ENCODE assay signal across 8 mouse cellular contexts in genomic region chr17:47833029-47833627, GRCm38 (mm10). TPM values are rescaled to one million over a fixed set of nuclear protein-coding genes. Genes with fewer than 3 reads are reported as not detected.
DNase-seq lines count a peak whose midpoint lies in the region; ATAC-seq lines count a peak whose summit lies in the region.

No protein-coding gene starts in this region.

- 2% methylated on average over 32 of the region's 45 CpGs for WGBS in forebrain, embryonic 13.5 days
- under 1% methylated on average over 38 of the region's 45 CpGs for WGBS in hindbrain, embryonic 15.5 days
- under 1% methylated on average over 45 of the region's 45 CpGs for WGBS in liver, embryonic 15.5 days (ENCODE audit: insufficient replicate concordance)
- WGBS in neural tube, embryonic 14.5 days, result 1% methylated on average over 37 of the region's 45 CpGs

- H3K9me3 ChIP-seq in forebrain, embryonic 13.5 days (replicated peaks), result no peaks in the 10 kb centered on the region
- H3K9me3 ChIP-seq in hindbrain, embryonic 15.5 days, result no peaks in the 10 kb centered on the region
- no peaks in the 10 kb centered on the region for H3K9me3 ChIP-seq in liver, embryonic 15.5 days (replicated peaks)
- no peaks in the 10 kb centered on the region for H3K9me3 ChIP-seq in neural tube, embryonic 14.5 days (ENCODE audit: control insufficient read depth, low read length)

- peak overlapping the region; percentile 69 for H3K9ac ChIP-seq in forebrain, embryonic 13.5 days
- peak overlapping the region; percentile 41 for H3K9ac ChIP-seq in hindbrain, embryonic 15.5 days
- peak overlapping the region; percentile 18; the same call in 1 of the 2 replicates for H3K9ac ChIP-seq in liver, embryonic 15.5 days
- peak overlapping the region; percentile 52 for H3K9ac ChIP-seq in neural tube, embryonic 14.5 days (replicated peaks; ENCODE audit: low read depth, low read length)

- H3K27ac ChIP-seq in forebrain, embryonic 13.5 days, result no peak overlapping the region
- peak overlapping the region; percentile 2; the same call in 1 of the 2 replicates for H3K27ac ChIP-seq in hindbrain, embryonic 15.5 days (replicated peaks)
- no peak overlapping the region for H3K27ac ChIP-seq in liver, embryonic 15.5 days (replicated peaks)
- no peak overlapping the region for H3K27ac ChIP-seq in neural tube, embryonic 14.5 days (ENCODE audit: low read depth, low read length)

- H3K4me1 ChIP-seq in forebrain, embryonic 13.5 days, result peaks cover 38% of the 10 kb centered on the region
- peaks cover 27% of the 10 kb centered on the region for H3K4me1 ChIP-seq in hindbrain, embryonic 15.5 days (replicated peaks)
- peaks cover 8% of the 10 kb centered on the region for H3K4me1 ChIP-seq in liver, embryonic 15.5 days (replicated peaks)
- peaks cover 13% of the 10 kb centered on the region; the same call in 1 of the 2 replicates for H3K4me1 ChIP-seq in neural tube, embryonic 14.5 days (ENCODE audit: control insufficient read depth, insufficient read depth, low read length)

- no peaks in the 10 kb centered on the region for H3K36me3 ChIP-seq in forebrain, embryonic 13.5 days (ENCODE audit: poor library complexity, severe bottlenecking)
- no peaks in the 10 kb centered on the region for H3K36me3 ChIP-seq in hindbrain, embryonic 15.5 days
- no peaks in the 10 kb centered on the region for H3K36me3 ChIP-seq in liver, embryonic 15.5 days (replicated peaks)
- H3K36me3 ChIP-seq in neural tube, embryonic 14.5 days (ENCODE audit: control insufficient read depth, insufficient read depth, low read length), result no peaks in the 10 kb centered on the region

- peak; percentile 73 for ATAC-seq in forebrain, embryonic 13.5 days
- peak; percentile 36; the same call in 1 of the 2 replicates for ATAC-seq in hindbrain, embryonic 15.5 days (ENCODE audit: low FRiP score, low read depth)
- ATAC-seq in liver, embryonic 15.5 days (ENCODE audit: insufficient read depth), result 0 out of 2 replicates have a peak, but pooled peaks have one; percentile 31
- peak; percentile 70 for ATAC-seq in neural tube, embryonic 14.5 days (ENCODE audit: low read depth)

- peak overlapping the region; percentile 58 for H3K4me3 ChIP-seq in forebrain, embryonic 13.5 days
- H3K4me3 ChIP-seq in hindbrain, embryonic 15.5 days, result peak overlapping the region; percentile 57
- H3K4me3 ChIP-seq in liver, embryonic 15.5 days (replicated peaks), result peak overlapping the region; percentile 53
- peak overlapping the region; percentile 42 for H3K4me3 ChIP-seq in neural tube, embryonic 14.5 days (ENCODE audit: low read depth, low read length)

- H3K27me3 ChIP-seq in forebrain, embryonic 13.5 days, result peaks cover 73% of the 10 kb centered on the region
- H3K27me3 ChIP-seq in hindbrain, embryonic 15.5 days, result peaks cover 48% of the 10 kb centered on the region
- H3K27me3 ChIP-seq in liver, embryonic 15.5 days, result peaks cover 65% of the 10 kb centered on the region
- peaks cover 32% of the 10 kb centered on the region for H3K27me3 ChIP-seq in neural tube, embryonic 14.5 days (ENCODE audit: control insufficient read depth, insufficient read depth, low read length)

- peak overlapping the region; percentile 97 for H3K4me2 ChIP-seq in forebrain, embryonic 13.5 days
- peak overlapping the region; percentile 97 for H3K4me2 ChIP-seq in hindbrain, embryonic 15.5 days
- peak overlapping the region; percentile 68 for H3K4me2 ChIP-seq in liver, embryonic 15.5 days
- H3K4me2 ChIP-seq in neural tube, embryonic 14.5 days (ENCODE audit: low read depth, low read length), result peak overlapping the region; percentile 83

- peak; percentile 65 for DNase-seq in urinary bladder, postnatal 14 days (ENCODE audit: low spot score)
- no peak for DNase-seq in urinary bladder, adult 2 months (ENCODE audit: low spot score)
- no peak for DNase-seq in cerebellum, adult 18-20 months
- DNase-seq in layer of hippocampus, postnatal 14 days (ENCODE audit: low spot score in 2 of 2), result no peak

RNA-seq across cellular contexts. Expression of gene Mdfi, which starts 1.4 kb away (rescaled TPM):
- 28.5 and 36.2 TPM in 2 replicates for polyA plus RNA-seq in urinary bladder, adult 2 months (2012; rRNA removed)
- polyA plus RNA-seq in forebrain, embryonic 13.5 days (2015; fragmentation: Nextera tagmentation; extraction: Ambion mirVana), result 2.6 and 3.1 TPM in 2 replicates
- polyA plus RNA-seq in hindbrain, embryonic 15.5 days (2015; fragmentation: Nextera tagmentation; extraction: Ambion mirVana), result 4.0 and 4.2 TPM in 2 replicates
- polyA plus RNA-seq in liver, embryonic 15.5 days (2015; fragmentation: Nextera tagmentation; extraction: Ambion mirVana), result 0.76 and 1.2 TPM in 2 replicates
- polyA plus RNA-seq in neural tube, embryonic 14.5 days (2014; fragmentation: Nextera tagmentation; extraction: Ambion mirVana), result 2.7 and 5.3 TPM in 2 replicates
- 1 to 10 TPM; 1.4 to 1.8 TPM for total RNA-seq in layer of hippocampus, postnatal 14 days (2021)

Comparison
In these comparisons a context has a peak if more than half of its experiments do, and no peak if none do; other contexts are left out.
1. H3K9ac ChIP-seq: peak in every context shown above with its lines; median percentile 69 in forebrain, embryonic 13.5 days; 52 in neural tube, embryonic 14.5 days; 41 in hindbrain, embryonic 15.5 days; 18 in liver, embryonic 15.5 days.